Mouse (Mus musculus) brain, embryonic 14.5 days (tissue): ENCODE data around the gene Sh3rf3. TPM values are rescaled to one million over a fixed set of nuclear protein-coding genes. Genes with fewer than 3 reads are reported as not detected.

Experiments used
- DNase-seq: peaks from one replicate; pipeline ENCODE4 v3.0.0-alpha.2; 2011; ENCODE audit warnings: low read depth
- CTCF ChIP-seq: fragments of 200-500 bp; IDR thresholded peaks from 2 replicates; pipeline ENCODE4 v1.5.1; 2012; ENCODE audit warnings: inconsistent platforms, mild to moderate bottlenecking, moderate library complexity, borderline replicate concordance; ENCODE audit not compliant: insufficient read depth, insufficient read length; ENCODE audit errors: extremely low read depth
- POLR2A ChIP-seq: fragments of 200-500 bp; IDR thresholded peaks from 2 replicates; pipeline ENCODE4 v1.6.1; 2012; ENCODE audit warnings: mild to moderate bottlenecking, inconsistent platforms, borderline replicate concordance; ENCODE audit not compliant: poor library complexity, insufficient read depth, insufficient read length, severe bottlenecking; ENCODE audit errors: extremely low read depth
- polyA plus RNA-seq: library from polyadenylated mRNA; depleted of rRNA; stranded (reverse); fragments of >200 nt; gene quantifications from 2 replicates; pipeline ENCODE4 v1.2.3, GENCODE M21; 2012

Gene Sh3rf3
- polyA plus RNA-seq, 1 experiment = 10.4 TPM

DNA sequence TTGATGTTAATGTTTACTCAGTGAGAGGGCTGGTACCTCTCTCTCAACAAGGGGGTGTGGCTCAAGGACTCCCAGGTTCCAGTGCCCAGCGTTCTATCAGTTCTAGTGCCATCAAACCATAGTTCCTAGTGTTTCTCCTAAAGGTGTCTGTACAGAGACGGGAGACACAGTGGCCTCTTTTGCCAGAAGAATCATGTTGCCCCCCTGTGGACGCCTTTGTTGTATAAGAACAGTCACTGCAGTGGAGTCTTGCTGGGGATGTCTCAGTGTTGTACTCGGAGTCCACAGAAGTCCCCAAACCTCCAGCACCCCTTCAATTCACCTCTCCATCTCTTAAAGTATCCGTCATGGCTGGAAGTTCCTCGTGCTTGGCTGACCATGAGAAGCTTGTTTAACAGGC lies 92.1 kb downstream of the Sh3rf3 start:
- DNase-seq = peak; percentile 46

DNA sequence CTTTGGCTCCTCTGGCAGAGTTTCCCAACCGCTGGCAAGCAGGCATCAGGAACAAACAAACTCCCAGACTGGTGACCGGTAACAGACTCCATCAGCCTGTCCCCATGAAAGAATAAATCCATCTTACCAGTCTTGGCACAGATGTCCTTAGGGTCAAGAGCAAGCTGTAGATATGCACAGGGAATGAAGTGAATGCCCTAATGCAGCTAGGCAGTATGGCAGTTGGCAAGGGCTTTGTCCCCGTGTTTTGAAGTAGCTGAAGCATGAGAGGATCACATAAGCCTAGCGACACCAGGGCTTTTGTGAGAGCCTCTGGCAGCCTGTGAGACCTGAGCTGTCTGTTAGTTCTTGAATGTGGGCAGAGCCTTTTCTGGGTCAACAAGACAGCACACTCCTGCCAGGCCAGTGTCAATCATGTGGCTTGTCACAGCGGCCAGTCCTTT lies 93.9 kb downstream of the Sh3rf3 start:
- TF ChIP-seq POLR2A = no peak
- TF ChIP-seq CTCF = no peak
- peak; percentile 94 for DNase-seq

More for the DNA sequence above, 92.1 kb downstream of the Sh3rf3 start:
- TF ChIP-seq CTCF (peak; percentile 22; the same call in 1 of the 2 replicates), POLR2A (no peak)

DNA sequence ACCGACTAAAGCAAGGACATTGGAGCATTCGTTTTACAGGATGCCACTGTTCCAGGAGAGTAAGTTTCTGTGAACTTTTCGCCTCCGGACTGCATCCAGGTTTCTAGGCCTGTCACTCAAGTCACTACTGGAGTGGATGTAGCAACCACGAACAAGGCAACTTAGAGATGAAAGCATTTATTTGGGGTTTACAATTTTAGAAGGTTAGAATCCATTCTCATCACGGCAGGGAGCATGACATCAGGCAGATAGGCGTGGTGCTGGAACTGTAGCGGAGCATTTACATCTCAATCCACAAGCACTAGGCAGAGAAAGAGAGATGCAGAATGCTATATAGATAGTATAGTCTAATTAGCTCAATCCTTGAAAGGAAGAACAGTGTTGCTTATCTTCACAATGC lies 95.3 kb downstream of the Sh3rf3 start:
- no peak for TF ChIP-seq POLR2A
- TF ChIP-seq CTCF = no peak
- DNase-seq = no peak

DNA sequence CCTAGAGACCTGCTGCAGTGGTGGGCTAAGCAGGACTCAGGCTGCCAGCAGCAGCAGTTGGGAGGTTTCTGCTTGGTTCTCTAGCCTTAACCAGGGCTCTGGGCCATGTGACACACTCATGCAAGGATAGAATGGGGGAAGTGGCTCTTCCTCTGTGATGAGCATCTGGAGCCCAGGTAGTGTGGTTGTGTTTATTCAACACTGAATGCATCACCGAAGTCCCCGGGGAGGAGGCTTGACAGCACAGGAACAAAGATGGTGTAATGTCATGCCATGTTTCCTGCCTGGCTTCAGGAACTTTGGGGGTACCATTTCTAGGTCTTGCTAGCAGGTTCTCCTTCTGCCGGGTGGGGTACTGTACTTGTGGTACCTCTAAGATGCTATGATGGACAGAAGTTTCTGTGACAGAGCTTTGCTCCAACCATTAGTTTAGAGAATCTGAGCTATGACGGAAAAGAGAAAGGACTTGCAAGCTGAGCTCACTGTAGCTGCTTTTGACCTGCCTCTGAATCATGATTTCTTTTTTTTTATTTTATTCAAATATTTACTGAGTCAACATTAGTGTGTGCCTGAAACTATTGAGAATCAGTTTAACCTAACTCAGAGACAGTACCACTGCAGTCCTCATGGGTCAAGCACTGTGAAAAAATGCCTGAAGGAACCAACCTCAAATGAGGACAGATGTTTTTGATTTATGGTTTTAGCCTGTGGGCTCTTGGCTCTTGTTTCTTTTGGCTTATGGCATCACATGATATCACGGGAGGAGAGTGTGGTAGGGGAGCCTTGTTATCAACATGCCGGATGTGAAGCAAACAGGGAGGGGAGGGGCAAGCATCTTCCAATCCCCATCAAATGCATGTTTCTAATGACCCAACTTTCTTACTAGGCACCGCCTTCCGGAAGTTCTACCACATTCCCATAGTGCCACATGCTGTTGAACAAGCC lies 102.4 kb downstream of the Sh3rf3 start:
- DNase-seq = no peak
- no peak for TF ChIP-seq POLR2A
- TF ChIP-seq CTCF = no peak

DNA sequence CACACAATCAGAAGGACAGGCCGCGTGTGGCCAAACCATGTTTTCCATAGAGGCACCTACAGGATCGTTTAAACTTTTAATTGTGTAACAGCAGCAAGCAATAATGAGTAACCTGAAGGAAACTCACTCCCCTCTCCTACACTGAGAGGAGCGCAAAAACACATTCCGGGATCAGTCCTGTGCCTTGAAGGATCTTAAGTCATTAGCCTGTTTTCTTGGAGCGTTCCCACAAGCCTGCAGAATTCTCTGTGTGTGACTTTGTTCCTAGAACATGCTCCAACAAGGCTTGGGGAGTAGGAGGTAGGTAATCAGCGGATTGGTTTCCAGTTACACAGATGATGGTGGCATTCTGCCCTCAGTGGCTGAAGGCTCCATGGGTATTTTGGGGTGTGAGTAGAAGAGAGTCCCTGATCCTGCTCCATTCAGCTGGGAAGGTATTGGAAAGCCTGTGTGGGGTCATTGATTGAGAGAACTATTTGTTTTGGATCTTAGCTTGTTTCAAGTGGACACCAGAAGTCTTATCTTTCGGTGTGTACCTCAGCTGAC lies 108.6 kb downstream of the Sh3rf3 start:
- no peak for DNase-seq
- TF ChIP-seq CTCF = no peak
- no peak for TF ChIP-seq POLR2A

DNA sequence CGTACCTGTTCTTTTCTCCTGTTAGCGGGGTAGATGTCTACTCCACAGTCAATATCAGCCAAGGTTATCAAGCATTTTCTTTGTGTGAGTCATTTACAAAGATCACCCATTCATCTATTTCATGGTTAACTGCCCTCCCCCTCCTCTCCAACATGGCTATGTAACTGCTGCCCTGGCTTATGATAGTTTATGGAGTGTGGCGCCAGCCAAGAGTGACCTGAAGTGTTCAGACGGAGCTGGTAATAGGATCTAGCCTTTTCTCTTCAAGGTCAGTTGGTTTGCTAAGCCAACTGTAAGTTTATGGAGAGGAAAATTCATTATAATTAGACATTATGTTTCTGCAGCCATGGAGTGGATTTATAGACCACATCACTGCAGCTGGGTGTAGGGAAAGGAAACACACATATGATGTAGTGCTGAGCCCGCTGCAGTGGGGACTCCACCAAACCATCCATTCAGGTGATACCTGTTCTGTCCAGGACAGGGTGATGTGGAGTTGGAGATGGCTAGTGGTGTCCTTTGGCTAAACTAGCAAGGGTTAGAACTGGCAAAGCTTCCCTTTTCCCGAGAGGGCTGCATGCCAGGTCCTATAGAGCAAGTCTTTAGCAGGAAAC lies 109.2 kb downstream of the Sh3rf3 start:
- no peak for DNase-seq
- TF ChIP-seq CTCF = no peak

DNA sequence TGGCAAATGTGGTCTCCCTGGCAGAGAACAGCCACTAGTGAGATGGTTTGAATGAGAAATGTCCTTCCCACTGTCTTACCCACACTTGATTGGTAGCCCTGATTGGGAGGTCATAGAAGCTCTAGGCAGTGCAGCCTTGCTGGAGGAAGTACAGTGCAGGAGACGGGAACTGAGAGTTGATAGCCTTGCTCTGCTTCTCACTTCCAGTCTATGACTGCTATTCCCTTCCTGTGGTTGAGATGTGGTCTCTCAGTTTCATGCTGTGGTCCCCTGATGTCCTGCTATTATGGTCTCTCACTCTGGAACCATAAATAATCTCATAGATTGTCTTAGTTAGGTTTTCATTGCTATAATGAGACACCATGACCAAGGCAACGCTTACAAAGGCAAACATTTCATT lies 109.8 kb downstream of the Sh3rf3 start:
- TF ChIP-seq POLR2A = no peak
- TF ChIP-seq CTCF = no peak
- DNase-seq = no peak

DNA sequence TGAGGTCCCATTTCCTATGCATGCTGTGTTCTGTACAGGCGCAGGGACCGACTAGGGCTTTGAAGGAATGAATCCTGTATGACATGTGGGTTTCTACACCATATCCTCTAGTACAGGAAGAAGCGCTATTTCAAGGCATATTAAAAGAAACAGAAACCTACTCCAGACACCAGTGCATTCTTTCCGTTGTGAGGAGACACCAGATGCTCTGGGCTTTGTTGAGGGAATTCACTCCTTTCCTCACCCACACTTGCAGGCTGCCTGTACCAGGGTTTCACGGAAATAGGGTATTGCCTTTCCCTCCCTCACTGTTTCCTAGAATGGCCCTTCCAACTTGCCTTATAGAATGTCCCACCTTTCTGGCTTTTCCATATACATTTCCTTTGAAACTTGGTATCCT lies 113.4 kb downstream of the Sh3rf3 start:
- DNase-seq = no peak
- TF ChIP-seq CTCF (no peak), POLR2A (no peak)

DNA sequence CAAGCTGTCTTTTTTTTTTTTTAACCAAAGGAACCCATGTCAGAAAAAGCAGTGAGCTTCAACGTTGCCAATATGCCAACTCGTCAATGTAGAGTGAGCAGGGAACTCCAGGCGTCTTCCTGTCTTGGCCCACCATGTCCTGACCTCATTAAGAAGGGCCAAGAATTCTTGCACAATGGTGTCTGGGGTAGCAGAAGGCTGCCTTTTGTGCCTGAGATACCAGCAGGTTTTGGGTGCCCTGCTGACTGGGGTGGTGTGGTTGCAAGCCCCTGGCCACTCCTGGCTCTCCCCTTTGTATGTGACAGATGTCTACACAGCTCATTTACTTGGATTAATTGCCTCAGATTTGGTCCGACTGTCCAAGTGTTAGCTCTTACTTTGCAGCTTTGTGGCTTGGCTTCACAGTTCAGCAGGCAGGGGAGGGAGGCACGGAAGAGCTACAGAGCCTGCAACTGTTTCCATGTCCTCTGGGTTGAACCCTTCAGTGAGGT lies 115.8 kb downstream of the Sh3rf3 start:
- TF ChIP-seq POLR2A (no peak), CTCF (no peak)
- peak; percentile 78 for DNase-seq

DNA sequence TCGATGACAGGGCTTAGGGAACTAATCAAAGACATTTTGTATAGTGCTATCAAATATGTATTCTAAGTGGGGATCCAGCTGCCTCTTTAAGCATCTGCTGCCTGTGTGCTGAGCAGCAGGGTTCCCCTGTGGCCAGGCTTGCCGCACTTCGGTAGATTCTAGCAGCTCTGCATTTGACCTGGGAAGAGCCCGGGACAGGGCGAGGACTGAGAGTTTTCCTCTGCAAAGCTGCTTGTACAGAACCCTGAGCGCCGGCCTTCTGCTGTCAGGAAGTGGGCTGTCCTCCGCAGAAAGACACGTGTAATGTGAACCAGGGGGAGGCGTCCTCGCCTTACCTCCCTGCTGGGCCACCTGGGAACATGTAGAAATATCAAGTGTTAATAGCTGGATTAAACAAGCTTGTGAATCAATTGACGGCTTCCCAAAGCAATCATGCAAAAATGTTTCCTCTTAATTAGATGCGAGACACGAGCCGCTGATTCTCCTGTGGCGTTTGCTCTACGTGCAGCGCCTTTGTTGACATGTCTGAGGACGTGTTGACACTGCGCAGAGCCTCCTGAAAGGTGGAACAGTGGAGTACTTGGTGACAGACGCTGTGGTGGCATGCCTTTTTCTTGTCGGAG lies 119.1 kb downstream of the Sh3rf3 start:
- peak; percentile 86 for DNase-seq
- TF ChIP-seq CTCF (no peak), POLR2A (no peak)

DNA sequence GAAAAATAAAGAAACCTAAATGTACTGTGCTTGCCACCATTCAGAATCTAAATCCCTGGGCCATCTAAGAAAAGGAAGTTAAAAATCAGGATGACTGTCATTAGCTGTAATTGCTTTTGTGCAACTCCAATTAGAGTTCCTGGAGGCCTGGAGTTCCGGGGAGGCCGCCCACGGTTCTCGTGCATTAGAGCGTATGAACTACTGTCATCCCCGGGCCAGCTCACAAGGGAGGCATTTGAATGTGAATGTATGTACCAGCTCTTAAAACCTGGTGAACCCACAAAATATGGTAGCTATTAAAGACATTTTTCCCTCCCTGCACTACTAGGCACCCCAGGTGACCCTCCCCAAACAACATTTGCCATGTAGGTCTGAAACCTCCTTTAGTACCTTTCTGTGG lies 122.4 kb downstream of the Sh3rf3 start:
- peak; percentile 70 for DNase-seq
- TF ChIP-seq CTCF = no peak
- TF ChIP-seq POLR2A = no peak

DNA sequence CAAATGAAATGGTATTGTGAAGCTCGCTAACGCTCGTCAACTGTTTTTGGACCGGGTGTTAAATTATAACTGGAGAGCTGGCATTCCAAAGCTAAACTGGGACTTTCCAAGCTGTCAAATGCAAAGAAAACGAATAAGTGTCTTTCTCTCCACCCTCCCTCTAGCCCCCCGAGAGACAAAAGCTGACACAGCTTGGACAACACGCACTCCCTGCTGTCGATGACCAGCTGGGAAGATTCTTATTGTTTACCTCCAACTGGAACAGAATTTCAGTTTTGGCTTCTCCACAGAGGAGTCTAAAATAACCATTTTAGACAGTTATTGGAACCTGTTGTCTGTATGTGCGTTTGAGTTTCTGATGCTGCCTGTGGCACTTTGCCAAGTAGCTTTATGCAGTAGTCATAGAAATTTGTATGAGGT lies 123.3 kb downstream of the Sh3rf3 start:
- peak; percentile 74 for DNase-seq

More for the DNA sequence above, 123.3 kb downstream of the Sh3rf3 start:
- no peak for TF ChIP-seq POLR2A
- no peak for TF ChIP-seq CTCF
